Mouse (Mus musculus) ES-E14 (cell line): ENCODE measurements at regions not wholly inside any gene's neighbourhood (a gene's known extent, or its start where the extent isn't known, plus 50 kb on each side); places are given as distances from the start of the nearest gene placed in this dataset.

Source experiments
- CHD2 ChIP-seq: IDR thresholded peaks from 2 replicates; pipeline ENCODE4 v1.6.1; 2014; ENCODE audit warnings: mild to moderate bottlenecking, low read depth, low read length, inconsistent platforms
- MAFK ChIP-seq: IDR thresholded peaks from 2 replicates; pipeline ENCODE4 v1.6.1; 2014; ENCODE audit warnings: mild to moderate bottlenecking, low read depth, low read length, inconsistent platforms; ENCODE audit not compliant: insufficient read depth
- ZC3H11A ChIP-seq: IDR thresholded peaks from 2 replicates; pipeline ENCODE4 v1.6.1; 2012; ENCODE audit warnings: low read depth, mild to moderate bottlenecking, inconsistent platforms, low read length, borderline replicate concordance
- ZNF384 ChIP-seq: IDR thresholded peaks from 2 replicates; pipeline ENCODE4 v1.6.1; 2012; ENCODE audit warnings: low read depth, low read length, inconsistent platforms

DNA sequence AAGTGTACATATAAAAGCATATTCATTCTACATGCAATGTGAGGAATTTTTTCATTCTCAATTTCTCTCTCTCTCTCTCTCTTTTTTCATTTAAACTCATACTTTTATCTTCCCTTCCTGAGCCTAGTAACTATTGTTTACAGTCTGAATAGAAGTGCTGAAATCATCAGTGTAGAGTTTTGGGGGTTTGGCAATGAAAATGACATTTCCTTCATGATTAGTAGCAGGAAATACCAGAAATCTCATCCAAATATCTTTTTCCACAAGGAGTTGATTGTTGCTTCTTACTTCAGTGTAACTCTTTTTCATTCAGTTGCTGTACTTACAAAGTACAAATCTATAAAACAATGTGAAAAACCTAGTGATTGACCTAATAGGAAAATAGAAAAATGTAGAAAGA is 572.7 kb upstream of the Marcks start:
- TF ChIP-seq ZC3H11A = no peak
- TF ChIP-seq ZNF384 = no peak
- no peak for TF ChIP-seq CHD2
- no peak for TF ChIP-seq MAFK
